Mouse (Mus musculus): ENCODE data around the gene Dmrt1.
A peak's percentile ranks its signal among the peaks of the same experiment; 100 is the strongest.

Gene Dmrt1

DNA sequence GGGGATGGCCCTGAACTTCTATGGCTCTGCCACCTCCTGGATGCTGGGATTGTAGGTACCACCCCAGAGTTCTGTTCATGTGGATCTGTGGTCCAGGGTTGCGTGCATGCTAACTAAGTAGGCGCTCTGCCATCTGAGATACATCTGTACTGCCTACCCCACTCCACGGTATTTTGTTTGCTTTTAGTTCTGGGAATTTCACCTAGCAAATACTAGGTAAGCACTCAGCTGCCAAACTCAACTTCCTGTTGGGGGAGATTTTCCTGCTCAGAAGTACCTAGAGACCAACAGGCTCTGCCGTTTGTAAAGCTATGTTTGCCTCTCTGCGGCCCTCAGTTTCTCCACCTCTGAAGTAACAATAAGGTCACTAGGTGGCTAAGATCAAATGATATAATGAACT lies 129.7 kb downstream of the Dmrt1 start:
- no peak for DNase-seq

DNA sequence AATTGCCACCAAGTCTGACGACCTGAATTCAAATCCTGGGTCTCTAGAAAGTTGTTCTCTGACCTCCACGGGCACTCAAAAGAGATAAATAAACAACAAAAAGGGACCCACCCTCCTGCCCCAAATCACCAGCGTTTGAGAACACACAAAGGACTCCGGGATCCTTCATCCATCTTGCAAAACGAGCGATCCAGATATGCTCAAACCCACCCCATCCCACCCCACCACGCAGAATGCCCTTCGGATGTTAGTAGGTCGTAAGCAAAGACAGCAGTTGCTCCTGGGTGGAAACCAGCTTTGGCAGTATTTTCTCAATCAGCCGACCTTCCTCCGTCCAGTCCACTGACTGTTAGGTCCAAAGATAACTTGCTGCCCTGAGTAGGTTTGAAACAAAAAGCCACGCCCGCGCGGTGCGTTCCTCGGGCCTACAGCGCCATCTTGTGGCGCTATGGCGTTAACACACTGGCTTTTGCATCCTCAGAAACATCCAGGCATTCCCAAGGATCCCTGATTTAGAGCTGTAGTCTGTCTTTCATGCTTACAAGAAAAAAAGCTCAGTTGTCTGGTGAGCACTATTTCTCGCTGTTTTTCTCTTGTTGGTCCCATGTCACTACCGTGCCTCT lies 130.3 kb downstream of the Dmrt1 start:
- DNase-seq, result peak; percentile 41 to 76

DNA sequence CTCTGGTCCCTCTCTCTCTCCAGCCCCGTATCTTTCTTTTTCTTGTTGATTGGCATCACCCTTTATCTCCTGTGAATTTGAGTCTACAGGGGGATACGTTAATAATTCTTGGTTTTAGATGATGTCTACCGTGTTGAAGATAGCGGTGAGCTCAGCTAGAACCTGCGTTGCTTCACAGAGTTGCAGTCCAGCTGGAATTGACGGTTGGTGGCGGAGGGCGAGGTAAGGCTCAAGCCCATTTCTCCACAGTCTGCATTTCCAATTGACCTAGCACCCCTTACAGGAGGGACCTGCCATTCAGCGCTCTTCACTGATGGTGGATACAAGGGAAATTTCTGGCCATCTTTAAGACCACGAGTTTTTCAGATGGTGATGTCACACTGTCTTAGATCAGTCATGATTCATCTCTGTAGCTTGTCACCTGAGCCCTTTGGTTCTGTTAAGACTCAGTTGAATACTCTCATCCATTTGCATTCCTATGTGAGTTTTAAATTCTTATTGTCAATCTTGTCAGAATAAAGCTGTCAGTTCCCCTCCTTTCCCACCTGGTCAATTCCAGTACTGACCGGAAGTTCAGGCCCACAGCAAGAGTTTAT lies 133.4 kb downstream of the Dmrt1 start:
- DNase-seq, result no peak

DNA sequence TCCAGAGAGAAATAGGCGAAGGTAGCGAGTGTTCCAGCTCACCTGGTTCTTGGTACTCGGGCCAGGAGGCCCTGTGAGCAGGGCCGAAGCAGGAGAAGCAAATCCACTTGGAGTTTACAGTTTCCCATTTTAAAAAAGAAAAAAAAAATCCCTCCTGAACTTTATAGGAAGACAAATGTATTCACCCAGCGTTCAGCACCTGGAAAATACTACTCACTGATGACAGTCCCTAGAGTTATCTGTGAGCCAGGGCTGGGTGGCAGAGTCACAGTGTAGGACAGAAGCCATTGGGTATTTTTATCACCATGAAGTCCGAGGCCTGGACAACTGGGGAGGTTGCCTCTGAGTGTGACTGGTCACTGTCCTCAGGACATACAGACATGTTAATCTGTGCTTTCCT lies 136.4 kb downstream of the Dmrt1 start:
- no peak for DNase-seq

DNA sequence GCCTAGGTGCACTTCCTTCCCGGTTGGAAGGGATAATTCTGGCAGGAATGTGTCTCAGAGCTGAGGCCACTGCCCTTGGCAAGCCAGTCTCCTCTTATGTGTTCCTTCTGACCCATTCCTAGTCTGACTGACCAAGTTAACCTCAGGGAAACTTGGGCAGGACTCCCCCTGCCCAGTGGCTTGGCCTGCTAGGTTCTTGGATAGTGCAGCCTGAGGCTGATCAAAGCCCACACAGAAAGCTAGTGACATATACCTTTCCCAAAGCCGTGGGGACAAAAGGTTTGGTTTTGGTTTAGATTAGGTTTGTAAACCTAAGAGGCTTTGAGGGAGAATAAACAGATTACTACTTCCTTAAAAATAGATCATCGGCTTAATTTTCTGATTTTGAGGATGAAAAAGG lies 141.7 kb downstream of the Dmrt1 start:
- no peak for DNase-seq

DNA sequence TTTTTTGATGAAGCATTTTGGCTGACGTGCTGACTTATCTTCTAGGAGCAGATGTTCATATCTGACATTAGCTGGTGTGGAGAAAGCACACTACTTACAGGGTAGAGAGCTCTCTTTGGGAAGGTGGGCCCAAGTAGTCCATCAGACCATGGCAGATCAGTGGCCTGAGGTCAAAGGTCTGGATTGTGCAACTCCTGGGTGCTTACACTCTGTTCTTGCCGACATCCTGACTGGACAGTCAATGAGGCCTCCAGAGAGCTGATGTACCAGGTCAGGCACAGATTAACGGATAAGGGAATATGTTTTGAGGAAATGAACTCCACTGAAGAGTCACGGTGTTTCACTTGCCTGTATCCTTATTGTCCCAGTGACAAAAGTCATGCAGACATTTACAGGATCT lies 143.3 kb downstream of the Dmrt1 start:
- no peak for DNase-seq

DNA sequence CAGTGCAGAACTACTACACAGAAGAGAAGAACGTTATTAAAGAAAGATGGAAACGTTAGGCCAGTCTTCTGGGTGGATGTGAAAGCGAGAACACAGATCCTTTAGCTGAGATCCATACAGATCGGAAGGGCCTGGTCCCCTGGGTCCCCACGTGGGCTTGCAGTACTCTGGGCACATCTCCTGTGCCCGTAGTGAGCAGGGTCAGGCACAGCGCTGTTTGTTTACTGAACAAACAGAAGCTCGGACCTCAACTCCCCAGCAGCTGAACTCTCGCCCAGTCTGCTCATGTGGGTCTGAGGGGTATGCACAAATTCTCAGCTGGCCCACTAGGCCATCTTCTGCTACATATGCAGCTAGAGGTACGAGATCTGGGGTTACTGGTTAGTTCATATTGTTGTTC lies 145.1 kb downstream of the Dmrt1 start:
- DNase-seq, result no peak

DNA sequence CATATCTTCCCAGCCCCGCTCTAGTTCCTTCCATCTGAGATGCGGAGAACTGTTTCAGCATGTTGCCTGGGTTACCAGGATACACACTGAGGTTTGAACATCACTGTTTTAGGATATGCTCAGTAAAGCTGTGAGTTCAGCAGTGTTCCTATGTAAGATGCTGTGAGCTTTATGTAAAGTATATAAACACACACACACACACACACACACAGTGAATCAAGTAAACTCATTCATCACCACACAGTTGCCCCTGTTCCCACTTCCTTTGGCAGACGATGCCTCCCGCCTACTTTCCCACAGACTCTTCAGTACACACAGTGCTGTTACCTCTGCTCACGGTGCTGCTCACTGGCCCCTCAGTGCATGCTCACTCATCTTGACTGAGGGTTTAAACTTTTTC lies 147.1 kb downstream of the Dmrt1 start:
- no peak for DNase-seq

Measured in kidney, adult 8-10 months (tissue).